Mouse (Mus musculus) lung, adult 2 months (tissue): ENCODE measurements around the gene Kdelr3.

Source experiments
- CTCF ChIP-seq: fragments of 200-500 bp; IDR thresholded peaks from 2 replicates; pipeline ENCODE4 v1.5.1; 2011; ENCODE audit warnings: mild to moderate bottlenecking, low read length, control low read depth; ENCODE audit not compliant: insufficient read depth
- POLR2A ChIP-seq: fragments of 200-500 bp; IDR thresholded peaks from 2 replicates; pipeline ENCODE4 v1.6.1; 2011; ENCODE audit warnings: low read depth, mild to moderate bottlenecking, control low read depth, low read length, borderline replicate concordance; ENCODE audit errors: extremely low read depth

GRCm38 (mm10) chr15:79493527-79493926 is 22.7 kb upstream of the Kdelr3 start:
- TF ChIP-seq POLR2A (no peak), CTCF (no peak)
